Mouse (Mus musculus): ENCODE data around the gene Pan2. TPM values are rescaled to one million over a fixed set of nuclear protein-coding genes. Genes with fewer than 3 reads are reported as not detected.

The Pan2 gene
- polyA plus RNA-seq, 1 experiment from 2014 or later = 25.2 TPM

- no peak for ATAC-seq (ENCODE audit: insufficient number of reproducible peaks, low FRiP score, low TSS enrichment, low read depth)
- Histone ChIP-seq H3K4me2 (peak overlapping the region; percentile 85), H3K9ac (peak overlapping the region; percentile 69; the same call in 1 of the 2 replicates), H3K4me3 (peak overlapping the region; percentile 75), H3K9me3 (no peaks in the 10 kb centered on the region), H3K27ac (peak overlapping the region; percentile 97), H3K36me3 (peaks cover 10% of the 10 kb centered on the region; the same call in 1 of the 2 replicates), H3K4me1 (peaks cover 13% of the 10 kb centered on the region), H3K27me3 (no peaks in the 10 kb centered on the region)
- WGBS = 87% methylated on average over 6 of the region's 6 CpGs
Measured at GRCm38 (mm10) chr10:128369599-128369998, 66.5 kb downstream of the Pan2 start.

DNA sequence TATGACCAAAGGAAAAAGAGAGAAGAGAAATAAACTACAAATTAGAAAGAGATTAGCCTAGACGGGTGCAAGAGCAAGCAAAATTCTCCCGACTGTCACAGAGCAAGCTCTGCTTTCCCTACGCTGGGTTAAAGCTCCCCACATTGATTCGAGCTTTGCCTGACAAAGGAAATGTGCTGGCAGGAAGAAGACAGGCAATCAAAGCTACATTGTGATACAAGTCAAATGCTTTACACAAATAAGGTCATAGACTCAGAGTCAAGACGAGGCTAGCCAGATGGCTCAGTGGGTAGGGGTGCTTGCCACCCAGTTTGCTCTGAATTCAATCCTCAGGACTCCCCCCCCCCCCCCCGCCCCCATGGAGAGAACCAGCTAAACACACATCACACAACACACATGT, 66.9 kb downstream of the Pan2 start:
- Histone ChIP-seq H3K4me2 (no peak overlapping the region), H3K4me3 (no peak overlapping the region), H3K36me3 (peaks cover 7% of the 10 kb centered on the region; the same call in 1 of the 2 replicates), H3K27me3 (no peaks in the 10 kb centered on the region), H3K9me3 (no peaks in the 10 kb centered on the region), H3K9ac (no peak overlapping the region), H3K27ac (no peak overlapping the region), H3K4me1 (peaks cover 13% of the 10 kb centered on the region)
- ATAC-seq (ENCODE audit: insufficient number of reproducible peaks, low FRiP score, low TSS enrichment, low read depth) = no peak
- WGBS = 64% methylated on average over 5 of the region's 6 CpGs

DNA sequence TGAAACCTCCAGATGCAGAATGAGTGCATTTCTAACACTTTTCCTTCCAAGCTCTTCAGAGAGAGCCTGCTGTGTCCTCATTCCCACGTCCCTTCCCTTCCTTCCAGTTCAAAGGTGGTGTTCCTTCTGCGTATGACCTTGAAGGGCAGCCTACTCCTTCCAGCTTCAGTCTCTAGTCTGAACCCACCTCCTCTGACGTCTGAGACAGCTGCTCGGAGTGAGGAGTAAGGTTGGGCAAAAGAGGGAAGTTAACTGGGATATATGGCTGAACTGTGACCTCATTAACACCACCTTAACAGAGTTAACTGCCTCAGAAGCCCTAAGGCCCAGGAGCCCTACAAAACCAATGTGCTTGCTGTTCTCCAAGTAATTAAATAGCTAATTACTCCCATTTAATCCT, 67.5 kb downstream of the Pan2 start:
- Histone ChIP-seq H3K4me2 (no peak overlapping the region), H3K9me3 (no peaks in the 10 kb centered on the region), H3K4me3 (no peak overlapping the region), H3K27ac (no peak overlapping the region), H3K9ac (no peak overlapping the region), H3K4me1 (peaks cover 13% of the 10 kb centered on the region), H3K27me3 (no peaks in the 10 kb centered on the region), H3K36me3 (peaks cover 1% of the 10 kb centered on the region; the same call in 1 of the 2 replicates)
- no peak for ATAC-seq (ENCODE audit: insufficient number of reproducible peaks, low FRiP score, low TSS enrichment, low read depth)
- WGBS = 17% methylated on average over 4 of the region's 4 CpGs

Other genes with a start within 250 kb of the Pan2 start
- gene Ptges3, start 244.4 kb upstream of the Pan2 start, polyA plus RNA-seq (2015; fragmentation: Nextera tagmentation; extraction: Ambion mirVana) = 402 and 459 TPM in 2 replicates
- gene Atp5b, start 220.1 kb upstream of the Pan2 start, polyA plus RNA-seq (2015; fragmentation: Nextera tagmentation; extraction: Ambion mirVana) = 1,886 and 2,113 TPM in 2 replicates
- 10.4 TPM in 2 replicates for gene Baz2a, start 211.8 kb upstream of the Pan2 start, polyA plus RNA-seq (2015; fragmentation: Nextera tagmentation; extraction: Ambion mirVana)
- 42.2 and 43.8 TPM in 2 replicates for gene Rbms2, start 123.0 kb upstream of the Pan2 start, polyA plus RNA-seq (2015; fragmentation: Nextera tagmentation; extraction: Ambion mirVana)
- gene Gls2, start 108.9 kb upstream of the Pan2 start, polyA plus RNA-seq (2015; fragmentation: Nextera tagmentation; extraction: Ambion mirVana) = 1.8 TPM in 2 replicates
- 34.2 and 36.3 TPM in 2 replicates for gene Spryd4, start 91.5 kb upstream of the Pan2 start, polyA plus RNA-seq (2015; fragmentation: Nextera tagmentation; extraction: Ambion mirVana)
- 0.12 and 0.26 TPM in 2 replicates for gene Mip, start 77.5 kb upstream of the Pan2 start, polyA plus RNA-seq (2015; fragmentation: Nextera tagmentation; extraction: Ambion mirVana)
- 46.2 and 46.9 TPM in 2 replicates for gene Timeless, start 71.3 kb upstream of the Pan2 start, polyA plus RNA-seq (2015; fragmentation: Nextera tagmentation; extraction: Ambion mirVana)
- gene Apon, start 49.2 kb upstream of the Pan2 start, polyA plus RNA-seq (2015; fragmentation: Nextera tagmentation; extraction: Ambion mirVana) = 0.25 and 0.47 TPM in 2 replicates
- 0.22 and 0.27 TPM in 2 replicates for gene Apof, start 34.7 kb upstream of the Pan2 start, polyA plus RNA-seq (2015; fragmentation: Nextera tagmentation; extraction: Ambion mirVana)
- 12.2 and 13.3 TPM in 2 replicates for gene Stat2, start 32.8 kb upstream of the Pan2 start, polyA plus RNA-seq (2015; fragmentation: Nextera tagmentation; extraction: Ambion mirVana)
- gene Il23a, start 4.6 kb upstream of the Pan2 start, polyA plus RNA-seq (2015; fragmentation: Nextera tagmentation; extraction: Ambion mirVana) = 0.17 and 0.20 TPM in 2 replicates
- gene Cnpy2, start 19.1 kb downstream of the Pan2 start, polyA plus RNA-seq (2015; fragmentation: Nextera tagmentation; extraction: Ambion mirVana) = 347 and 355 TPM in 2 replicates
- gene Cs, start 34.4 kb downstream of the Pan2 start, polyA plus RNA-seq (2015; fragmentation: Nextera tagmentation; extraction: Ambion mirVana) = 173 and 189 TPM in 2 replicates
- 11.3 and 13.4 TPM in 2 replicates for gene Coq10a, start 65.7 kb downstream of the Pan2 start, polyA plus RNA-seq (2015; fragmentation: Nextera tagmentation; extraction: Ambion mirVana)
- 11.0 and 11.3 TPM in 2 replicates for gene Ankrd52, start 73.8 kb downstream of the Pan2 start, polyA plus RNA-seq (2015; fragmentation: Nextera tagmentation; extraction: Ambion mirVana)
- 0.42 TPM in 1 of 2 replicates, not detected in the other for gene Slc39a5, start 97.9 kb downstream of the Pan2 start, polyA plus RNA-seq (2015; fragmentation: Nextera tagmentation; extraction: Ambion mirVana)
- 60.1 and 62.1 TPM in 2 replicates for gene Nabp2, start 108.2 kb downstream of the Pan2 start, polyA plus RNA-seq (2015; fragmentation: Nextera tagmentation; extraction: Ambion mirVana)
- 40.8 and 42.9 TPM in 2 replicates for gene Rnf41, start 108.3 kb downstream of the Pan2 start, polyA plus RNA-seq (2015; fragmentation: Nextera tagmentation; extraction: Ambion mirVana)
- gene Smarcc2, start 155.9 kb downstream of the Pan2 start, polyA plus RNA-seq (2015; fragmentation: Nextera tagmentation; extraction: Ambion mirVana) = 80.7 and 84.4 TPM in 2 replicates
- 1,269 and 1,341 TPM in 2 replicates for gene Myl6, start 190.8 kb downstream of the Pan2 start, polyA plus RNA-seq (2015; fragmentation: Nextera tagmentation; extraction: Ambion mirVana)
- 4.7 and 7.4 TPM in 2 replicates for gene Myl6b, start 195.3 kb downstream of the Pan2 start, polyA plus RNA-seq (2015; fragmentation: Nextera tagmentation; extraction: Ambion mirVana)
- 42.8 and 44.9 TPM in 2 replicates for gene Esyt1, start 222.5 kb downstream of the Pan2 start, polyA plus RNA-seq (2015; fragmentation: Nextera tagmentation; extraction: Ambion mirVana)
- gene Zc3h10, start 244.4 kb downstream of the Pan2 start, polyA plus RNA-seq (2015; fragmentation: Nextera tagmentation; extraction: Ambion mirVana) = 13.2 and 15.4 TPM in 2 replicates
- 3,349 and 4,229 TPM in 2 replicates for gene Rpl41, start 246.0 kb downstream of the Pan2 start, polyA plus RNA-seq (2015; fragmentation: Nextera tagmentation; extraction: Ambion mirVana)

Measured in limb, embryonic 15.5 days (tissue).